Mouse (Mus musculus) embryonic facial prominence, embryonic 14.5 days (tissue): ENCODE results near the gene Kcnn3. TPM values are rescaled to one million over a fixed set of nuclear protein-coding genes. Genes with fewer than 3 reads are reported as not detected.

ENCODE experiments used
- ATAC-seq: fragments of 200-750 bp; cut with Nextera tagmentation; 2 replicates; pipeline ENCODE4 v1.8.0; 2017; ENCODE audit warnings: low read depth, moderate number of reproducible peaks, moderate TSS enrichment
- DNase-seq: peaks from one replicate; pipeline ENCODE4 v3.0.0-alpha.2; 2015; ENCODE audit warnings: low spot score
- H3K27ac ChIP-seq: fragments of 300-500 bp; sonication (generic); replicated peaks from 2 replicates; pipeline ENCODE4 v1.5.1; 2014; ENCODE audit warnings: low read depth, mild to moderate bottlenecking, low read length, moderate library complexity
- H3K27me3 ChIP-seq: fragments of 300-500 bp; sonication (generic); replicated peaks from 2 replicates; pipeline ENCODE4 v1.6.1; 2014; ENCODE audit warnings: low read length; ENCODE audit not compliant: control insufficient read depth, insufficient read depth
- H3K36me3 ChIP-seq: fragments of 300-500 bp; sonication (generic); 2 replicates; pipeline ENCODE4 v1.6.1; 2014; ENCODE audit warnings: low read length, mixed read lengths; ENCODE audit not compliant: control insufficient read depth, insufficient read depth
- H3K4me1 ChIP-seq: fragments of 300-500 bp; sonication (generic); 2 replicates; pipeline ENCODE4 v1.6.1; 2014; ENCODE audit warnings: antibody characterized with exemption, low read length; ENCODE audit not compliant: control insufficient read depth, insufficient read depth
- H3K4me2 ChIP-seq: fragments of 300-500 bp; sonication (generic); 2 replicates; pipeline ENCODE4 v1.6.1; 2014; ENCODE audit warnings: low read depth, mild to moderate bottlenecking, low read length, moderate library complexity, mixed read lengths
- H3K4me3 ChIP-seq: fragments of 300-500 bp; sonication (generic); 2 replicates; pipeline ENCODE4 v1.5.1; 2014; ENCODE audit warnings: low read depth, mild to moderate bottlenecking, low read length
- H3K9ac ChIP-seq: fragments of 300-500 bp; sonication (generic); 2 replicates; pipeline ENCODE4 v1.6.1; 2014; ENCODE audit warnings: low read depth, mild to moderate bottlenecking, low read length, moderate library complexity, mixed read lengths
- H3K9me3 ChIP-seq: fragments of 300-500 bp; sonication (generic); 2 replicates; pipeline ENCODE4 v1.6.1; 2016; ENCODE audit warnings: low read length; ENCODE audit not compliant: control insufficient read depth
- WGBS: fragments of 180-500 bp; shearing (Covaris S2); extraction: QIAGEN DNeasy Blood & Tissue Kit; methylation state at CpG from one replicate; pipeline ENCODE4 v1.1.7; 2014; 5-methylcytosine and 5-hydroxymethylcytosine counted together
- polyA plus RNA-seq: library from polyadenylated mRNA; unstranded; fragments of >200 nt; fragmentation: Nextera tagmentation; extraction: Ambion mirVana; gene quantifications from 2 replicates; pipeline ENCODE4 v1.2.1, GENCODE M21; 2014

The Kcnn3 gene
- 3.7 and 4.6 TPM in 2 replicates for polyA plus RNA-seq

- no peaks in the 10 kb centered on the region for H3K36me3 ChIP-seq
- peak within 1 kb of the TSS; percentile 64 for H3K9ac ChIP-seq
- peak within 1 kb of the TSS; percentile 97 for H3K4me2 ChIP-seq
- H3K27me3 ChIP-seq, result peaks cover 4% of the 10 kb centered on the region; the same call in 1 of the 2 replicates
- peaks cover 12% of the 10 kb centered on the region for H3K9me3 ChIP-seq
- ATAC-seq, result peak; percentile 93
- no peak within 1 kb of the TSS for H3K27ac ChIP-seq
- 0% methylated on average over 12 of the region's 15 CpGs for WGBS
- H3K4me1 ChIP-seq, result peaks cover 22% of the 10 kb centered on the region
- peak within 1 kb of the TSS; percentile 45 for H3K4me3 ChIP-seq
- DNase-seq, result peak; percentile 97
These were observed at the start of gene Kcnn3 for GRCm38 (mm10) chr3:89519894-89520293. Kcnn3 (plus strand) TSS chr3:89520164.

- WGBS, result 80% methylated on average over 7 of the region's 7 CpGs
- Histone ChIP-seq H3K27me3 (no peaks in the 10 kb centered on the region), H3K4me2 (no peak overlapping the region), H3K9me3 (no peaks in the 10 kb centered on the region), H3K9ac (no peak overlapping the region), H3K4me1 (no peaks in the 10 kb centered on the region), H3K36me3 (peaks cover 12% of the 10 kb centered on the region; the same call in 1 of the 2 replicates), H3K27ac (no peak overlapping the region), H3K4me3 (no peak overlapping the region)
- no peak for DNase-seq
- no peak for ATAC-seq
These were observed 47.7 kb upstream of the Kcnn3 start for GRCm38 (mm10) chr3:89472280-89472679.

GRCm38 (mm10) chr3:89473838-89474237 lies 46.1 kb upstream of the Kcnn3 start:
- H3K36me3 ChIP-seq, result peaks cover 2% of the 10 kb centered on the region; the same call in 1 of the 2 replicates
- H3K27me3 ChIP-seq, result no peaks in the 10 kb centered on the region
- no peak overlapping the region for H3K9ac ChIP-seq
- H3K4me1 ChIP-seq, result no peaks in the 10 kb centered on the region
- H3K4me2 ChIP-seq, result no peak overlapping the region
- no peak for ATAC-seq
- H3K9me3 ChIP-seq, result no peaks in the 10 kb centered on the region
- WGBS, result 75% methylated on average over 6 of the region's 6 CpGs
- no peak for DNase-seq
- no peak overlapping the region for H3K4me3 ChIP-seq
- no peak overlapping the region for H3K27ac ChIP-seq

- ATAC-seq (no peak), DNase-seq (no peak)
- Histone ChIP-seq H3K9ac (no peak overlapping the region), H3K4me1 (no peaks in the 10 kb centered on the region), H3K36me3 (no peaks in the 10 kb centered on the region), H3K9me3 (no peaks in the 10 kb centered on the region), H3K27me3 (no peaks in the 10 kb centered on the region), H3K27ac (no peak overlapping the region), H3K4me3 (no peak overlapping the region), H3K4me2 (no peak overlapping the region)
- WGBS, result 69% methylated on average over 6 of the region's 6 CpGs
These were observed 40.9 kb upstream of the Kcnn3 start for GRCm38 (mm10) chr3:89479055-89479454.

DNA sequence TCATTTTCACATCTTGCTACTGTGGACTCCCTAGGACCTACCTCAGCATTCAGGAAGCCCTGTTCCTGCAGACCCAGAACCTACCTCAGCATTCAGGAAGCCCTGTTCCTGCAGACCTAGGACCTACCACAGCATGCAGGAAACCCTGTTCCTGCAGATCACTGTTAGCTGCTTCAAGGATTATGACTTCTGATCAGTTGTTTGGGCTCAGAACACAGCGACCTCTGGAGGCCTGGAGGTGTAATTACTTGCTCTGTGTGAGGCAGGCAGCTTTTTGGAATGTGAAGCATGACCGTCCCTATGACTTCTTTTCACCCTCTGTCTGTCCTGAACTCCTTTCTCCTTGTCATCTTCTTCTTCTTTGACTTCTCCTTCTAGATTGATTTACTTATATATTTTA lies 38.5 kb upstream of the Kcnn3 start:
- Histone ChIP-seq H3K9me3 (no peaks in the 10 kb centered on the region), H3K9ac (no peak overlapping the region), H3K27ac (no peak overlapping the region), H3K4me1 (peaks cover 3% of the 10 kb centered on the region; the same call in 1 of the 2 replicates), H3K4me2 (no peak overlapping the region), H3K27me3 (0 out of 2 replicates have a peak, but pooled peaks cover 3% of the 10 kb centered on the region), H3K4me3 (no peak overlapping the region), H3K36me3 (no peaks in the 10 kb centered on the region)
- no peak for DNase-seq
- no peak for ATAC-seq
- WGBS, result 44% methylated on average over 2 of the region's 2 CpGs

GRCm38 (mm10) chr3:89482249-89482648 lies 37.7 kb upstream of the Kcnn3 start:
- 81% methylated on average over 5 of the region's 5 CpGs for WGBS

DNA sequence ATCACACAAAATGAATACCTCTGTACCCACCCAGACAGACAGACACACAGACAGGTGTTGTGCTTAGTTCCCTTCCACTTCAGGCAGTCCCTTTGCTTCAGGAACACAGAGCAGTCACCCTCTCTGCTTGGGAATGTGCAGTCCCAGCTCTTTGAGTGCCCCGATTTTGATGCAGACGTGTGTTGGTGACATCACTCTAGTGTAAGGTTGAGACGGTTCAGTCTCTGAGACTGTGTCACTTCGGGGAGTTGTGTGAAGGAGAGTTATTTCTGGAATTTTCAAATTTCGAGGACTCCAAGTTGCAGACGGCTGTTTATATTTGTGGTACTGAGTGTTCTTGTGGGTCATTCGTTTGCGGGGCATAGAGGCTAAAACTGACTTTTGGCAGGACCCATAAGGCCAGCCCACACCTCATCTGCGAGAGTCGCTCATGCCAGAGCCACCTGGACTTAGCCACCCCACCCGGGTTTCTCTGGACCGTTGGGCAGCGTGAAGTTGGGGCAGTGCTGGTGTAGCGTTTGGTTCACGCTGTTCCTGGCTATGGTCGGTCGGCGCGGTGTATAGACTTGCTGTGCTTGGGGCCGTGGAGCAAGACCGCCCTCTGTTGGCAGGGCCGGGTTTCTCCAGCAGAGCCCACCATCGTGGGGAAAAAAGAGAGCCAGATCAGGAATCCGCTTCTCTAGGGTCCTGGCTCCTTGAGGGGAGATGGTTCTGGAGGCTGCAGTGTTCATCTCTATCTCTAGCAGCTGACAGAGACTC lies 35.0 kb upstream of the Kcnn3 start:
- H3K27me3 ChIP-seq, result 0 out of 2 replicates have a peak, but pooled peaks cover 3% of the 10 kb centered on the region
- no peak overlapping the region for H3K4me3 ChIP-seq
- DNase-seq (peak; percentile 74), ATAC-seq (peak; percentile 93)
- 0 out of 2 replicates have a peak overlapping the region, but pooled peaks have one; percentile 26 for H3K9ac ChIP-seq
- 15% methylated on average over 24 of the region's 24 CpGs for WGBS
- H3K9me3 ChIP-seq, result no peaks in the 10 kb centered on the region
- H3K27ac ChIP-seq, result no peak overlapping the region
- H3K36me3 ChIP-seq, result no peaks in the 10 kb centered on the region
- peaks cover 3% of the 10 kb centered on the region; the same call in 1 of the 2 replicates for H3K4me1 ChIP-seq
- peak overlapping the region; percentile 54 for H3K4me2 ChIP-seq

More at GRCm38 (mm10) chr3:89482249-89482648, 37.7 kb upstream of the Kcnn3 start:
- Histone ChIP-seq H3K36me3 (no peaks in the 10 kb centered on the region), H3K9me3 (no peaks in the 10 kb centered on the region), H3K4me2 (no peak overlapping the region), H3K9ac (no peak overlapping the region), H3K4me1 (peaks cover 3% of the 10 kb centered on the region; the same call in 1 of the 2 replicates), H3K4me3 (no peak overlapping the region), H3K27me3 (0 out of 2 replicates have a peak, but pooled peaks cover 3% of the 10 kb centered on the region), H3K27ac (no peak overlapping the region)
- DNase-seq (no peak), ATAC-seq (no peak)

GRCm38 (mm10) chr3:89486111-89486510 lies 33.9 kb upstream of the Kcnn3 start:
- Histone ChIP-seq H3K9ac (no peak overlapping the region), H3K4me3 (no peak overlapping the region), H3K27ac (no peak overlapping the region), H3K27me3 (0 out of 2 replicates have a peak, but pooled peaks cover 3% of the 10 kb centered on the region), H3K36me3 (no peaks in the 10 kb centered on the region), H3K4me2 (no peak overlapping the region), H3K9me3 (no peaks in the 10 kb centered on the region), H3K4me1 (peaks cover 3% of the 10 kb centered on the region; the same call in 1 of the 2 replicates)
- WGBS, result 73% methylated on average over 8 of the region's 8 CpGs
- ATAC-seq (no peak), DNase-seq (no peak)
